Mouse (Mus musculus): ENCODE measurements at regions not wholly inside any gene's neighbourhood (a gene's known extent, or its start where the extent isn't known, plus 50 kb on each side); places are given as distances from the start of the nearest gene placed in this dataset.

GRCm38 (mm10) chr4:89043982-89044381 lies 92.9 kb upstream of the Mtap start:
- no peak overlapping the region for H3K4me3 ChIP-seq (ENCODE audit: insufficient read depth, low read depth, low read length)
- 12% methylated on average over 1 of the region's 1 CpGs for WGBS
- no peaks in the 10 kb centered on the region for H3K36me3 ChIP-seq (ENCODE audit: control insufficient read depth, insufficient read depth, low read length)
- DNase-seq, result no peak
- TF ChIP-seq CTCF (conservative IDR thresholded peaks at IDR 0.05; ENCODE audit: insufficient read depth, insufficient read length, low read depth, low read length) (no peak), POLR2A (IDR thresholded peaks at IDR 0.05; ENCODE audit: low read depth, low read length) (no peak)
- no peaks in the 10 kb centered on the region for H3K27me3 ChIP-seq (replicated peaks; ENCODE audit: control insufficient read depth, insufficient read depth, low read length)
- H3K27ac ChIP-seq (ENCODE audit: insufficient read depth, low read depth, low read length), result no peak overlapping the region
- no peaks in the 10 kb centered on the region for H3K4me1 ChIP-seq (ENCODE audit: control insufficient read depth, insufficient read depth, low read length)

- TF ChIP-seq POLR2A (IDR thresholded peaks at IDR 0.05; ENCODE audit: low read depth, low read length) (no peak), CTCF (conservative IDR thresholded peaks at IDR 0.05; ENCODE audit: insufficient read depth, insufficient read length, low read depth, low read length) (no peak)
- H3K27me3 ChIP-seq (replicated peaks; ENCODE audit: control insufficient read depth, insufficient read depth, low read length), result no peaks in the 10 kb centered on the region
Observed at GRCm38 (mm10) chr4:89040856-89041255, 96.1 kb upstream of the Mtap start.

GRCm38 (mm10) chr4:89038906-89039305 lies 98.0 kb upstream of the Mtap start:
- TF ChIP-seq POLR2A (IDR thresholded peaks at IDR 0.05; ENCODE audit: low read depth, low read length) (no peak), CTCF (conservative IDR thresholded peaks at IDR 0.05; ENCODE audit: insufficient read depth, insufficient read length, low read depth, low read length) (no peak)
- WGBS, result 41% methylated on average over 5 of the region's 5 CpGs
- Histone ChIP-seq H3K36me3 (ENCODE audit: control insufficient read depth, insufficient read depth, low read length) (no peaks in the 10 kb centered on the region), H3K27me3 (replicated peaks; ENCODE audit: control insufficient read depth, insufficient read depth, low read length) (no peaks in the 10 kb centered on the region), H3K4me3 (ENCODE audit: insufficient read depth, low read depth, low read length) (no peak overlapping the region), H3K27ac (ENCODE audit: insufficient read depth, low read depth, low read length) (no peak overlapping the region), H3K4me1 (ENCODE audit: control insufficient read depth, insufficient read depth, low read length) (peaks cover 3% of the 10 kb centered on the region; the same call in 1 of the 2 replicates)
- peak; percentile 8 for DNase-seq

More at GRCm38 (mm10) chr4:89040856-89041255, 96.1 kb upstream of the Mtap start:
- no peak for DNase-seq
- WGBS, result 56% methylated on average over 5 of the region's 5 CpGs
- Histone ChIP-seq H3K27ac (ENCODE audit: insufficient read depth, low read depth, low read length) (no peak overlapping the region), H3K4me3 (ENCODE audit: insufficient read depth, low read depth, low read length) (no peak overlapping the region), H3K4me1 (ENCODE audit: control insufficient read depth, insufficient read depth, low read length) (peaks cover 3% of the 10 kb centered on the region; the same call in 1 of the 2 replicates), H3K36me3 (ENCODE audit: control insufficient read depth, insufficient read depth, low read length) (no peaks in the 10 kb centered on the region)

GRCm38 (mm10) chr4:89038135-89038534 lies 98.8 kb upstream of the Mtap start:
- no peak overlapping the region for H3K27ac ChIP-seq (ENCODE audit: insufficient read depth, low read depth, low read length)
- TF ChIP-seq POLR2A (IDR thresholded peaks at IDR 0.05; ENCODE audit: low read depth, low read length) (no peak), CTCF (conservative IDR thresholded peaks at IDR 0.05; ENCODE audit: insufficient read depth, insufficient read length, low read depth, low read length) (no peak)
- whole genome bisulfite sequencing, result 59% methylated on average over 4 of the region's 4 CpGs

GRCm38 (mm10) chr4:89034822-89035221 lies 102.1 kb upstream of the Mtap start:
- H3K27me3 ChIP-seq (replicated peaks; ENCODE audit: control insufficient read depth, insufficient read depth, low read length), result no peaks in the 10 kb centered on the region
- peaks cover 3% of the 10 kb centered on the region; the same call in 1 of the 2 replicates for H3K4me1 ChIP-seq (ENCODE audit: control insufficient read depth, insufficient read depth, low read length)
- no peak overlapping the region for H3K4me3 ChIP-seq (ENCODE audit: insufficient read depth, low read depth, low read length)
- TF ChIP-seq CTCF (conservative IDR thresholded peaks at IDR 0.05; ENCODE audit: insufficient read depth, insufficient read length, low read depth, low read length), result no peak
- TF ChIP-seq POLR2A (IDR thresholded peaks at IDR 0.05; ENCODE audit: low read depth, low read length), result no peak
- no peak overlapping the region for H3K27ac ChIP-seq (ENCODE audit: insufficient read depth, low read depth, low read length)
- 82% methylated on average over 2 of the region's 2 CpGs for WGBS
- no peak for DNase-seq
- no peaks in the 10 kb centered on the region for H3K36me3 ChIP-seq (ENCODE audit: control insufficient read depth, insufficient read depth, low read length)

More at GRCm38 (mm10) chr4:89038135-89038534, 98.8 kb upstream of the Mtap start:
- no peak for DNase-seq
- no peaks in the 10 kb centered on the region for H3K27me3 ChIP-seq (replicated peaks; ENCODE audit: control insufficient read depth, insufficient read depth, low read length)
- no peaks in the 10 kb centered on the region for H3K36me3 ChIP-seq (ENCODE audit: control insufficient read depth, insufficient read depth, low read length)
- H3K4me1 ChIP-seq (ENCODE audit: control insufficient read depth, insufficient read depth, low read length), result peaks cover 3% of the 10 kb centered on the region; the same call in 1 of the 2 replicates
- H3K4me3 ChIP-seq (ENCODE audit: insufficient read depth, low read depth, low read length), result no peak overlapping the region

GRCm38 (mm10) chr4:89034299-89034698 lies 102.6 kb upstream of the Mtap start:
- Histone ChIP-seq H3K4me3 (ENCODE audit: insufficient read depth, low read depth, low read length) (no peak overlapping the region), H3K4me1 (ENCODE audit: control insufficient read depth, insufficient read depth, low read length) (peaks cover 3% of the 10 kb centered on the region; the same call in 1 of the 2 replicates), H3K36me3 (ENCODE audit: control insufficient read depth, insufficient read depth, low read length) (no peaks in the 10 kb centered on the region), H3K27me3 (replicated peaks; ENCODE audit: control insufficient read depth, insufficient read depth, low read length) (no peaks in the 10 kb centered on the region), H3K27ac (ENCODE audit: insufficient read depth, low read depth, low read length) (no peak overlapping the region)
- 82% methylated on average over 3 of the region's 3 CpGs for WGBS
- TF ChIP-seq CTCF (conservative IDR thresholded peaks at IDR 0.05; ENCODE audit: insufficient read depth, insufficient read length, low read depth, low read length), result no peak
- no peak for TF ChIP-seq POLR2A (IDR thresholded peaks at IDR 0.05; ENCODE audit: low read depth, low read length)
- DNase-seq, result no peak

GRCm38 (mm10) chr4:89012681-89013353 lies 124.1 kb upstream of the Mtap start:
- Histone ChIP-seq H3K36me3 (ENCODE audit: control insufficient read depth, insufficient read depth, low read length) (no peaks in the 10 kb centered on the region), H3K27ac (ENCODE audit: insufficient read depth, low read depth, low read length) (no peak overlapping the region), H3K4me1 (ENCODE audit: control insufficient read depth, insufficient read depth, low read length) (no peaks in the 10 kb centered on the region), H3K27me3 (replicated peaks; ENCODE audit: control insufficient read depth, insufficient read depth, low read length) (no peaks in the 10 kb centered on the region), H3K4me3 (ENCODE audit: insufficient read depth, low read depth, low read length) (no peak overlapping the region)
- DNase-seq, result no peak
- no peak for TF ChIP-seq CTCF (conservative IDR thresholded peaks at IDR 0.05; ENCODE audit: insufficient read depth, insufficient read length, low read depth, low read length)
- no peak for TF ChIP-seq POLR2A (IDR thresholded peaks at IDR 0.05; ENCODE audit: low read depth, low read length)
- 26% methylated on average over 2 of the region's 2 CpGs for WGBS

All from kidney, adult 2 months (tissue).